Mouse (Mus musculus): Measurements from ENCODE around the gene Suclg1.

Suclg1 gene

GRCm38 (mm10) chr6:73251336-73251735 is 3.2 kb downstream of the Suclg1 start:
- no peak for DNase-seq

GRCm38 (mm10) chr6:73252396-73252795 is 4.2 kb downstream of the Suclg1 start:
- DNase-seq, result no peak

GRCm38 (mm10) chr6:73253006-73253405 is 4.8 kb downstream of the Suclg1 start:
- no peak for DNase-seq

GRCm38 (mm10) chr6:73253584-73253983 is 5.4 kb downstream of the Suclg1 start:
- DNase-seq, result no peak

- peak; percentile 31 to 55 for DNase-seq
These were observed 6.4 kb downstream of the Suclg1 start for GRCm38 (mm10) chr6:73254307-73255228.

GRCm38 (mm10) chr6:73257068-73257467 is 8.9 kb downstream of the Suclg1 start:
- no peak for DNase-seq

GRCm38 (mm10) chr6:73260110-73260509 is 11.9 kb downstream of the Suclg1 start:
- DNase-seq, result no peak

- DNase-seq, result no peak
These were observed 16.6 kb downstream of the Suclg1 start for GRCm38 (mm10) chr6:73264801-73265200.

GRCm38 (mm10) chr6:73267738-73268311 is 19.6 kb downstream of the Suclg1 start:
- no peak for DNase-seq

GRCm38 (mm10) chr6:73269374-73269773 is 21.2 kb downstream of the Suclg1 start:
- DNase-seq, result peak; percentile 56 to 58

- peak in 1 of 2 experiments; percentile 44 for DNase-seq
These were observed 23.4 kb downstream of the Suclg1 start for GRCm38 (mm10) chr6:73271546-73272091.

GRCm38 (mm10) chr6:73275002-73275401 is 26.8 kb downstream of the Suclg1 start:
- DNase-seq, result no peak

- DNase-seq, result no peak
These were observed 31.5 kb downstream of the Suclg1 start for GRCm38 (mm10) chr6:73279681-73280080.

- DNase-seq, result no peak
These were observed 32.4 kb downstream of the Suclg1 start for GRCm38 (mm10) chr6:73280546-73281115.

GRCm38 (mm10) chr6:73286326-73286725 is 38.1 kb downstream of the Suclg1 start:
- DNase-seq, result no peak

GRCm38 (mm10) chr6:73306837-73307236 is 58.7 kb downstream of the Suclg1 start:
- no peak for DNase-seq

- DNase-seq, result no peak
These were observed 60.7 kb downstream of the Suclg1 start for GRCm38 (mm10) chr6:73308685-73309520.

- DNase-seq, result no peak
These were observed 63.2 kb downstream of the Suclg1 start for GRCm38 (mm10) chr6:73311335-73311734.

- DNase-seq, result no peak
These were observed 63.6 kb downstream of the Suclg1 start for GRCm38 (mm10) chr6:73311786-73312185.

- DNase-seq, result peak in 1 of 2 experiments; percentile 7
These were observed 66.9 kb downstream of the Suclg1 start for GRCm38 (mm10) chr6:73314923-73315603.

- DNase-seq, result no peak
These were observed 74.1 kb downstream of the Suclg1 start for GRCm38 (mm10) chr6:73322306-73322705.

Data from cerebellum, adult 18-20 months (tissue).